Mouse (Mus musculus) monocyte, adult 5-6 weeks (primary cell): ENCODE data around the gene Rabgef1. TPM values are rescaled to one million over a fixed set of nuclear protein-coding genes. Genes with fewer than 3 reads are reported as not detected.

ENCODE experiments used
- ATAC-seq: fragments of 153-309, 156-312 bp; replicated peaks from 2 replicates; pipeline ENCODE4 v1.8.0; 2017; ENCODE audit warnings: mild to moderate bottlenecking; ENCODE audit not compliant: low TSS enrichment, insufficient number of reproducible peaks, severe bottlenecking, poor library complexity, low FRiP score
- total RNA-seq: library from RNA; stranded (forward); fragments of 200-1000, 200-491, 200-594 nt; gene quantifications from 3 replicates; pipeline ENCODE4 v1.2.3, GENCODE M21; 2017

The Rabgef1 gene
- total RNA-seq, 1 experiment from 2014 or later, result 67.6 TPM

DNA sequence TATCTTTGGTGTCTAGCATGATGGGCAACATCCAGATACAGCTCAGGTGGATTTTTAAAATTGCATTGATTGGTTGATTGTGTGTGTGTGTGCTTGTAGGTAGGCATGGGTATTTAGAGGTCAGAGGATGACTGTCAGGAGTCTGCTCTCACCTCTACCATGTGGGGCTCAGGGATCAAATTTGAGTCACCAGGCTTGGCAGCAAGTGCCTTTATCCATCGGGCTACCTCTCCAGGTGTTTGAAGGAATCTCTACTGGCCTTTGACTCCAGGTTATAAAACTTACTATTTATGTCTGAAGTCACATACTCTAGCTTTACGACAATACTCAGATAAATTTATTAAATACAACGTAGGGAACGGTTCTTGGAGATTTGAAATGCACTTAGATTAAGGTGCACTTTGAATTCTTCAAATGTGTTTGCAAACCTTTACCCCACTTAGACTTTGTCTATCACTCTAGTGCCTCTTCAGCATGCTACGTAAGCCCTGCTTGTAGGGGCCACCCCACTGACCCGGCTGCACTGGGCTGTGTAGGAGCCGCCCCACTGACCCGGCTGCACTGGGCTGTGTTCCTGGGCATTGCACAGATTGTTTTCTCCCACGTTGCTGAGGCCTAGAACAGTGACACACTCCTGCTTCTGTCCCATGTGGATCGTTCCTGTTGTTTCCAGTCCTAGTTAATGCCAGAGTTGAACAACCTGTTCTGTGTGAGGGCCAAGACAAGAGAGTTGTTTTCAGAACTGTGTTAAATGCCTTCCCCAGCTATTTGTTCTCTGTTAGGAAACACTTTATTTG lies 28.8 kb downstream of the Rabgef1 start:
- ATAC-seq, result no peak

DNA sequence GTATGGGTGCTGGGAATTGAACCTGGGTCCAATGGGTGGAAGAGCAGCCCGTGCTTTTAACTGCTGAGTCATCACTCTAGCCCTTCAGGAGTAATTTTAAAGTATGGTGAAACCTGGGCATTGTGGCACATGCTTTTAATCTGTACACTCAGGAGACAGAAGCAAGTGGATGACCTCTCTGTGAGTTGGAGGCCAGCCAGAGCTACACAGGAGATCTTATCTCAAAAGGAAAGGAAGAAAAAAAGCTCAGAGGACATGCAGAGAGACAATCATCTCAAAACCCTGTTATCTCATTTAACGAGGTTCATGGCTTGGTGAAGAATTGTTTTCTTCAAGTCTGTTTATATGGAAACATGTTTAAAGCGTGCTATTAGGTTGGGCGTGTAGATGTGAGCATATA lies 32.4 kb downstream of the Rabgef1 start:
- ATAC-seq, result no peak

DNA sequence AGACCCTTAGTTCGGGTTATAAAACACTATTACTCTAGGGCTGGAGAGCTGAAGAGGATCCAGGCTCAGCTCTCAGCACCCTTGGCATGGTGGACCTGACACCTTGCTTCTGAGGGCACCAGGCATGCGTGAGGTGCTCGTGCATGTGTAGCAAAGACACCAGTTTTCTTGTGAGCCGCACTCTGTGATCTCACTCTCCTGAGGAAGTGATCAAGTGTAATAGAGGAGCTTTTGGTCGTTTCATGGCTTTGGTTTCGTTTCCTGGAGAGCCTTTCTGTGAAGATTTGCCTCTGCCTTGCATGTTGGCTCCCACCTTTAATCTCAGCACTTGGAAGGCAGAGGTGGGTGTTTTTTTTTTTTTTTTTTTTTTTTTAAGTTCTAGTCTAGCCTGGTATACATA lies 33.0 kb downstream of the Rabgef1 start:
- no peak for ATAC-seq

DNA sequence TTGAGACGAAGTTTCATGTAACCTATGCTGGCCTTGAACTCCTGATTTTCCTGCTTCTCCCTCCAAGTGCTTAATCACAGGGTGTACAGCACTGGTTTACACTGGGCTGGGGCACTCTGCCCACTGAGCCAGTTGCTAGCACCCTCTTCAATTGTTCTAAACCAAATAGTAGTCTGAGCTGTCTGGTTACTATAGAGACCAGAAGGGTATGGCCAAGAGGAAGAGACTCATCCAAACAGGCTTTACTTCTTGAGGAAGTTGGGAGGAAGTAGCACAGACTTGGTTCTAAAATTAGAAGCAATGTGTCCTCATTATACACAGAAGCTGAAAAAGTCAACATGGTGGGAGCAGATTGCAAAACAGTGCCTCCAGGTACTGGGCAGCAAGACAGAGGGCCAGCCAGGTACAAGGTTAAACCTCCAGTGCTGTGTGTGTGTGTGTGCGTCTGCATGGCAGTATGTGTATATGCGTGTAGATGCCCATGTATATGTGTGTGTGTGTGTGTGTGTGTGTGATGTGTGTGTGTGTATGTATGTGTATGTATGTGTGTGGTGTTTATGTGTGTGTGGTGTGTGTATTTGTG lies 33.9 kb downstream of the Rabgef1 start:
- ATAC-seq, result peak; percentile 33

DNA sequence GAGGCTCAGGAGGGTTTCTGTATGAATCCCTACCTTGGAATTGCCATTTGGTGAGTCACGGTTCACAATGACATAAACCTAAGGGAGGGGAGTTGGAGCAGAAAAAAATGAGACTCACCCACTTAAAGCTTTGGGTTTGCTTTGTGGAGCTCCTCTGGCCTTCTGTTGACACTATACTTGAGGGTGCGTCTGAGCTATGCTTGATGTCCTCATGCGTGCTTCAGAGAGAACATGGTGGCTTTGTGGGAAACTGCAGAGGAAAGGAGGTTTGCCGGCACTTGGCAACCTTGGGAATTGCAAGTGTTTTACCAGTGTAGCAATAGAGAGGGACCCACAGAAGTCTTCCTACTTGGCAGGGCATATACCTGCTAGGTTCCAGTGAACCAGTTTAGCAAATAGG lies 35.7 kb downstream of the Rabgef1 start:
- no peak for ATAC-seq

DNA sequence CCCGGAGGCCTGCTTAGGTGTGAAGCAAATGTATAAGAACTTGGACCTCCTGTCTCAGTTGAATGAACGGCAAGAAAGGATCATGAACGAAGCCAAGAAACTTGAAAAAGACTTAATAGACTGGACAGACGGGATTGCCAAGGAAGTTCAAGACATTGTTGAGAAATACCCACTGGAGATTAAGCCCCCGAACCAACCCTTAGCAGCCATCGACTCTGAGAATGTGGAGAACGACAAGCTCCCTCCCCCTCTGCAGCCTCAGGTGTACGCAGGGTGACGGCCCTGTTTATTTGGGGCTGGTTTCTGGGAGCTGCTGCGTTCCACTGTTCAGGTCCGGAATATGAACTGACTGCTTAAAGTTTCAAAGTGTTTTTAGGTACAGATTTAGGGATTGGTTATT lies 41.4 kb downstream of the Rabgef1 start:
- ATAC-seq, result no peak

DNA sequence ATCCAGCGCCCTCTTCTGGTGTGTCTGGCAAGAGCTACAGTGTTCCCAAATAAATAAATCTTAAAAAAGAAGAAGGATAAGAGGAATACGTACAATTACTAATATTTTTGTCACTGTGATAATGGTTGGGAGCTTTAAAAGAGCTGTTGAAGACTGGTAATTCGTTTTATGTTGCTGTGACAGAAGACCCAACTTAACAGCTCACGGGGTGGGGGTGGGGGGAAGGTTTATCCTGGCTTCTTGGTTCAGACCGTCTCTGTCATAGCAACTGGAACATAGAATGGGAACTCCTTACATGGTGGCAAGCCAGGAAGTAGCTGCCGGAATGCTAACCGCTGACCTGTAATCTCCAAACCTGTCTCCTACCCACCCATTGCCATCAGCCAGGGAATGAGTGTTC lies 45.2 kb downstream of the Rabgef1 start, which contains the start of gene Tmem248:
Gene Tmem248, plus strand, starts transcription at position 301 of the 400 bp plus-strand sequence.
- ATAC-seq, result no peak

DNA sequence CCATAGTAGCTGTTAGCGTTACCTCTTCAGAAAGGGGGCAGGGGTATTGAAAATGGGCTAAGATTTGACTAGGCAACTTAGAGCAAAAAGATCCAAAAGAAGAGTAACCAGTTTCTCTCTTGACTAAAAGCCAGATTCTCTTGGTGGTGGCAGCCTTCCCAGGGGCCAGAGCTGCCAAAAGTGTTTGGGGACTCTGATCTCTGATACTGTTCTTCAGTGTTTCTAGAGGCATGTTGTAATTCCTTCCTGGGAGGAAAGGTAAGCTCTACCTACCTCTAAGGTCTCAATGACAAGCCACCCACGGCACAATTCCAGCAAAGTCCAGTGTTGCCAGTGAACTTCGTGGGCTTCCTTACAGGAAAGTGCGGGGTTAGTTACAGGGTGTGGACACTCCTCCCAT lies 45.8 kb downstream of the Rabgef1 start:
- no peak for ATAC-seq

DNA sequence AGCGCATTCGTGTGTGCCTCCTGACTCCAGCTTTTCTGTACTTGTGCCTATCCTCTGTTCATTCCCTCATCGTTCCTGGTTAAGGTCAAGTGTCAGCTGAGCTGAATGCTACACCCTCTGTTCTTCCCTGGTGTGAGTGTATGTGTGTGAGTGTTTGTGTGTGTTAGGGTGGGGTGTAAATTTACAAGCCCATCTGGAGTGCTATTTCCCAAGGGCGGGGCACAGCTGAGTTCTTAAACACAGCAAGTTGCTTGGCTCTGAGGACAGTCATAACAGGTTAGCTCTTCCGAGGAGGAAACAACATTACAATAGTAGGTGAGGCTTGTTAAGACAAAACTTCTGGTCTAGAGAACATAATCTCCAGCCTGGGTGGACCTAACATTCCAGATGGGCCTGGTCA lies 46.7 kb downstream of the Rabgef1 start:
- no peak for ATAC-seq

DNA sequence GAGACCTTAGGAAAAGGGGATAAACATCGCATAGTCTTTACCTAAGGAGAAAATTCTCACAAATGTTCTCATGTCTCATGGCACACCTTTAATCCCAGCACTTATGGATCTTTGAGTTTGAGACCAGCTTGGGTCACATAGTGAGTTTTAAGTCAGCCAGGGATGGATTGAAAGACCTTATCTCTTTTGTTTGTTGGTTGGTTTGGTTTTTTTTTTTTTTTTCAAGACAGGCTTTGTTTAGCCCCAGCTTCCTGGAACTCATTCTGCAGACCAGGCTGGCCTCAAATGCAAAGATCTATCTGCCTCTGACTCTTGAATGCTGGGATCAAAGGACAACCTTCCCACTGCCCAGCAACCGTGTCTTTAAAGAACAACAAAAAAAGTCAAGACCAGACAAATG lies 49.7 kb downstream of the Rabgef1 start:
- ATAC-seq, result no peak

DNA sequence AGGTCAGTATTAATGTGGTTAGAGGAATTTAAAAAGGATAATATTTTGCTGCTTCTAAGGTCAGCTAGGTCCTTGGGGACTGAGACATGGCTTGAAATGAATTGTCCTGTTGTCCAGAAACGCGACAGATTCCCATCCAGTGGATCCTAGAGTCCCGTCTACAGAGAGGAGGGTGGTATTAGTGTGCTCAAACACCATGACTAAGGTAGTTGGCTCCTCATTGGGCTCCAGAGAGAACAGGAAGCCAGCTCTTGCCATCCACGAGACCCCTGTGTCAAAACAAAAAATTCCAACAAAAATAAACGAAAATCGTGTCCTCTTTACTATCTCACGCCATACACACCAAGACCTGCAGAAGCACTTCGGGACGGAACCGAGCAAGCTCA lies 50.2 kb downstream of the Rabgef1 start:
- 0 out of 2 replicates have a peak, but pooled peaks have one; percentile 7 for ATAC-seq

DNA sequence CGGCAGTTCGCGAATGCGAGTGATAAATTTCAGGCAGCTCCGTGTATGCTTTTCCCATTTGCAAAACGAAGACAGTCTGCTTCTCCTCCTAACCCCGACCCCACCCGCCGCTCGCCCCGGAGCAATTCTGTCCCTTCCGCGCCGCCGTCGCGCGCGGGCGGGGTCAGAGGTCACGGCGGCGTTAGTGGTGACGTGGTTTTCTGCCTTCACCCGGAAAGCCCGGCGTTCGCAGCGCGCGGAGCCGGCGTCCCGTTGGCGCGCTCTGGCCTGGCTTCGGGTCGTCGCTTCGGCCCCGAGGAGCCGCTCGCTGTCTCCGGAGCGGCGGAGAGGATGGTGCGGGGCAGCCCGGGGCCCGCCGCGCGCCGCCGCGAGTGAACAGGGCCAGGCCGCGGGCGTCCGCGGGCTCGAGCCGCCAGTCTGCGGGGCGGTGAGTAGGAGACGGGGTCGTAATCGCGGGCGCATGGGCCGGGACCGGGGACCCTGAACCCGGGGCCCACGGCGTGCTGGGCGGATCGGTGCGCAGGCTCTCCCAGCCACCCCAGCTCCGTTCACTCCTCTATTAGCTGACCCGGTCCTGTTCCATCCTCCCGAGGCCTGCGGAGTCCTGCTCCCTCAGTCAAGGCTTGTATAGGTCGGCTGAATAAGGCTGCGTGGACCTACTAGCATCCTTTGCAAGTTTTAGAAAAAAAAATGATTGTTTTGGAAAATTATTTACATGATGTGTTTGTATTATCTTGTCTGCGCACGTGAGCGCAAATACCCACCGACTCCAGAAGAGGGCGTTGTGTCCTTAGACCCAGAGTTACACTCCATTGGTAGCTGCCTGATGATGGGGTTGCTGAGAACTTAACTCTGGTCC lies 50.8 kb downstream of the Rabgef1 start:
- peak; percentile 71 for ATAC-seq

DNA sequence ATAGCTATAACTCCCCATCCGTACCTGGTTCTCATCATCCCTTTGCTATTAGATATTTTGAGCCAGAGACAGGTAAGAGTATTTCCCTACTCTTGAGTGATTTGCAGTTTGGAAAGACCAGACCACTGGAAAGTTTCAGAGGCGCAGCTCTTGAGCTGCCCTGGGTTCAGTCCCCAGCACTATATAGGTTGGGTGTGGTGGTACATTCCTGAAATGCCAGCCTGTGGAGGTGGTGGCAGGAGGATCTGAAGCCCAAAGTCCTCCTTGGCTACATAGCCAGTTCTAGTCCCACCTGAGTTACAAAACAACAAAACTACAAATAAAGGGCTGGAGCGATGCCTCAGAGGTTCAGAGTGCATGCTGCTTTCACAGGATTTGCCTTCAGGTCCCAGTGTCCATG lies 55.2 kb downstream of the Rabgef1 start:
- ATAC-seq, result no peak

DNA sequence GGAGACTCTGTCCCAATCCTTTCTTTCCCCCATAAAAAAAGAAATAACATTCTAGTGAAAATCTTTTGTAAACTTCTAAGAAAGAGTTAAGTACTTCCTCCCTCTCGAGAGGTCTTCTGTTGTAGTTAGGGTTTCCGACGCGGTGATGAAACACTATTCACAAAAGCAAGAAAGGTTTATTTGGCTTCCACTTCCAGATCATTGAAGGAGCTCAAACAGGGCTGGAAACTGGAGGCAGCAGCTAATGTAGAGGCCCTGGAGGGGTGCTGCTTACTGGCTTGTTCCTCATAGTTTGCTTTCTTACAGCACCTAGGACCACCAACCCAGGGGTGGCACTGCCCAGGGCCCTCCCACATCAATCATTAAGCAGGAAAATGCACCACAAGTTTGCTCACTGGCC lies 56.5 kb downstream of the Rabgef1 start:
- no peak for ATAC-seq

DNA sequence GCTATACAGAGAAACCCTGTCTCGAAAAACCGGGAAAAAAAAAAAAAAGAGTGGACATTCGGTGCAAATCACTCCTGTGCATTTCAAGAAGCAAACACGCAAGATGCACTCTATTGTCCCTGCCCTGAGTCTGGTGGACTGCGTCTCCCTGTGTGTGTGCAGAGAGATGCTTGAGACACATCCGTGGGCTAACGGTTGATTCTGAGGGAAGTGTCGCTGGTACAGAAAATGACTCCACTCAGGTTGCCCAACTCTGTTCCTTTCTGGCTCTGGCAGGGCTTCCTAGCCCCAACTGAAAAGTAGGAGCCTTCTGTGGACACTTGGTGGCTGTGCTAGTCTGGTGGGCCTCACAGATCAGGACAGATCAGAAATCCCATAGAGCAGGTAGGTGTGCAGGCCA lies 64.7 kb downstream of the Rabgef1 start:
- no peak for ATAC-seq

DNA sequence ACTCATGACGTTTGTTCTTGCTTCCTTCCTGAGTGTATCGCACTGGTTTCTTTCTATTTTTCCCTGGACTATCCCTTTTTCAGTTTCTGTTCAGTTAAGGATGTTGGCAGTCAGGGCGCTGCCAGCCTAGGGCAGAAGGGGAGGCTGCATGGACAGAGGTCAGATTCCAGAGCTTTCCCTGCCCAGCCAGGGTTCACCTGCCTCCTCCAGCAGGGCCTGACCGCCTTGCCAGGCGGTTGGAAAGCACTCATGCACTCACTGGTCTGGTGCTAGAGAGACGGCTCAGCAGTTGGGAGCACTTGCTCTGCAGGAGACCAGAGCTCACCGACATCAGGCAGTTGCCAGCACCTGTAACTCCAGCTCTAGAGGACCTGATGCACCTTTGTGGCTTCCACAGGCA lies 67.6 kb downstream of the Rabgef1 start:
- no peak for ATAC-seq

DNA sequence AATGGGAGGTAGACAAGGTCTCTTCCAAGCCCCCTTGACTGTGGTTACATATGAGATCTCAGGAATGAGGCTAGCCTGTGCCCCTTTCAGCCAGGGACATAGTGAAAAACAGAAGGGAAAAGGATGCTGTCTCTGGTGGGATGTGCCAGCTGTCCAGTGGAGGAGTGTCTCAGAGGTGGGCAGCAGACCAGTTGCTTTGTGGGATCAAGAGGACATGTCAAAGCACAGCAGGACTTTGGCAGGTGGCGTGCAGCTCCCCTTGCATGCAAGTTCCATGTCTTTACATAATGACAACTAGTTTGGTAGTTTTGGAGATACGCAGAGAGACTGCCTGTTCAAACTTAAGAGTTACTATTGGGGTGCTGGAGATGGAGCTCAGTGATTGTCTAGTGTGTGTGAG lies 68.3 kb downstream of the Rabgef1 start:
- ATAC-seq, result no peak

DNA sequence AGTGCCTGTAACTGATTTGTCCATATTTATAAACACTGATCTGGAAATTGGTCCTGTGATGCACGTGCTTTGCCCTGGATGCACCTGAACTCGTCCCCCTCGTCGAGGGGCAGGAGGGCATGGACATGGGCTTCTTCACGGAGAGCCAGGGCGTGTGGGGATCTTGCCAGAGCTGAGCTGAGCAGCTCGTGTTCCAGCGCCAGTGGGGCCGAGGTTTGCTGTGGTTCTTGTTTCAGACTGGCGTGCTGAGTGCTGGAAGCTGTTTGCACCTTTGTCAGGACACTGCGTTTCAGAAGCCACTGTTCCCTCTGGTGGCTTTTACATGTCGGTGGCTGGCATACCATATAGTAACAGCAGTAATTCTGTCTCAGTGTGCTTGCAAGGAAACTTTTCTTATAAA lies 69.8 kb downstream of the Rabgef1 start:
- ATAC-seq, result no peak

DNA sequence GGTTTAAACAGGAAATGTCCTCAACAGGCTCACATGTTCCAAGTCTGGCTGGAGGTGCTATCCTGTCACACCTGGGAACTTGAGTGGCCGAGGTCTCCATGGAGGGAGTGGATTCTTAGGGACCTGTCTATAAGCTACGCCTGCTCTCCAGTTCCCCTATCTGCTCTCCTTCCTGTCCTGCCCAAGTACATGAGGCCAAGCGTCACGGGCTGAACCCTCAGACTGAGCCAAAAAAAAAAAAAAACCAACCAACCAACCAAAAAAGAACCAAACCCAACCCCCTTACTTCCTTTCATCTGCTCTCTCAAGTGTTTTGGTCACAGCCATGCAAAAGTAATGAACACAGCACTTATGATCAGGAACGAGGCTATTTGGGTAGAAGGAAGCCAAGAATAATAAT lies 76.2 kb downstream of the Rabgef1 start:
- ATAC-seq, result no peak
